Mouse (Mus musculus) stomach, embryonic 16.5 days (tissue): ENCODE data around the gene Nmt1. TPM values are rescaled to one million over a fixed set of nuclear protein-coding genes. Genes with fewer than 3 reads are reported as not detected.

Experiments
- ATAC-seq: fragments of 200-750 bp; cut with Nextera tagmentation; 2 replicates; pipeline ENCODE4 v1.8.0; 2017; ENCODE audit warnings: moderate number of reproducible peaks, moderate TSS enrichment; ENCODE audit not compliant: insufficient read depth, low FRiP score
- H3K27ac ChIP-seq: fragments of 300-500 bp; sonication (generic); 2 replicates; pipeline ENCODE4 v1.5.1; 2014; ENCODE audit warnings: low read length
- H3K27me3 ChIP-seq: fragments of 300-500 bp; sonication (generic); 2 replicates; pipeline ENCODE4 v1.6.1; 2014; ENCODE audit warnings: low read length, control low read depth, mixed read lengths; ENCODE audit not compliant: control insufficient read depth, insufficient read depth
- H3K36me3 ChIP-seq: fragments of 300-500 bp; sonication (generic); 2 replicates; pipeline ENCODE4 v1.6.1; 2014; ENCODE audit warnings: low read length; ENCODE audit not compliant: control insufficient read depth, insufficient read depth
- H3K4me1 ChIP-seq: fragments of 300-500 bp; sonication (generic); 2 replicates; pipeline ENCODE4 v1.6.1; 2014; ENCODE audit warnings: low read length, control low read depth, mixed read lengths; ENCODE audit not compliant: control insufficient read depth, insufficient read depth
- H3K4me2 ChIP-seq: fragments of 300-500 bp; sonication (generic); 2 replicates; pipeline ENCODE4 v1.6.1; 2014; ENCODE audit warnings: low read depth, low read length, mixed read lengths
- H3K4me3 ChIP-seq: fragments of 300-500 bp; sonication (generic); replicated peaks from 2 replicates; pipeline ENCODE4 v1.5.1; 2014; ENCODE audit warnings: mild to moderate bottlenecking, low read length
- H3K9ac ChIP-seq: fragments of 300-500 bp; sonication (generic); 2 replicates; pipeline ENCODE4 v1.6.1; 2014; ENCODE audit warnings: low read length
- H3K9me3 ChIP-seq: fragments of 300-500 bp; sonication (generic); replicated peaks from 2 replicates; pipeline ENCODE4 v1.6.1; 2016; ENCODE audit warnings: low read length, control low read depth; ENCODE audit not compliant: control insufficient read depth
- WGBS: fragments of 180-500 bp; shearing (Covaris S2); extraction: QIAGEN DNeasy Blood & Tissue Kit; methylation state at CpG from one replicate; pipeline ENCODE4 v1.1.7; 2014; 5-methylcytosine and 5-hydroxymethylcytosine counted together
- polyA plus RNA-seq: library from polyadenylated mRNA; unstranded; fragments of >200 nt; fragmentation: Nextera tagmentation; extraction: Ambion mirVana; gene quantifications from 2 replicates; pipeline ENCODE4 v1.2.1, GENCODE M21; 2015

Gene Nmt1
- polyA plus RNA-seq, 1 experiment from 2014 or later = 50.8 TPM

DNA sequence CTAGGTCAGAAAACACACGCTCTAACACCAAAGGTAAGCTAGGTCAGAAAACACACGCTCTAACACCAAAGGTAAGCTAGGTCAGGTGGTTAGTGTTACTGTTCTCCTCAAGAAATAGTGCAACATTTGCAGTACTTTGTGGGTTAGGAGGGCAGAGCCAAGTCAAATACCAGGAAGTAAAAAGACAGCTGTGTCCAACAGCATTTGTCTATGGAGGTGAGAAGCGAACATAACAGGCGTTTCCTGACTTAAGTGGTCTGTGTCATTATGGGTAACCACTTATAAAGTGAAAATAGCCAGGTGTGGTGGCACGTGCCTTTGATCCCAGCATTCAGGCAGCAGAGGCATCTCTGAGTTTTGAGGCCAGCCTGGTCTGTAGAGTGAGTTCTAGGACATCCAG lies 21.6 kb downstream of the Nmt1 start:
- Histone ChIP-seq H3K9me3 (no peaks in the 10 kb centered on the region), H3K4me2 (no peak overlapping the region), H3K27ac (no peak overlapping the region), H3K4me3 (no peak overlapping the region), H3K4me1 (no peaks in the 10 kb centered on the region), H3K27me3 (no peaks in the 10 kb centered on the region), H3K36me3 (peaks cover 17% of the 10 kb centered on the region), H3K9ac (no peak overlapping the region)
- WGBS = 88% methylated on average over 5 of the region's 5 CpGs
- no peak for ATAC-seq

DNA sequence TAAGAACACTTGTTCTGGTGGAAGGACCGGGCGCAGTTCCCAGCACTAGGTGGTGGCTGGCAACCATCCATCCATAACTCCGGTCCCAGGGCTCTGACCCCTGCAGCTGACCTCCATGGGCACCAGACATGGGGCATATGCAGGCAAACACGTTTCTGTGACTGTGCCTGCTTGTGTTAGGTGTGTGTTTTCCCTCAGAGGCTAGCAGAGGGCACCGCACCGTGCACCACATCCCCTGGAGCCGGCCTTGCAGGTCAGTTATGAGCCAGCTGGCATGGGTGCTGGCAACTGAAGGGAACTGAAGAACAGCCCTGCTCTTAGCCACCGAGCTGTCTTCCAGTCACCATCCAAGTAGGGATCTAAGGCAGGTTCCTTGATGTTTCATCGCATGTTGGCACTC lies 22.2 kb downstream of the Nmt1 start:
- Histone ChIP-seq H3K4me3 (no peak overlapping the region), H3K9me3 (no peaks in the 10 kb centered on the region), H3K27ac (no peak overlapping the region), H3K36me3 (peaks cover 15% of the 10 kb centered on the region), H3K9ac (no peak overlapping the region), H3K4me1 (no peaks in the 10 kb centered on the region), H3K4me2 (no peak overlapping the region), H3K27me3 (no peaks in the 10 kb centered on the region)
- no peak for ATAC-seq
- WGBS = 91% methylated on average over 9 of the region's 9 CpGs

DNA sequence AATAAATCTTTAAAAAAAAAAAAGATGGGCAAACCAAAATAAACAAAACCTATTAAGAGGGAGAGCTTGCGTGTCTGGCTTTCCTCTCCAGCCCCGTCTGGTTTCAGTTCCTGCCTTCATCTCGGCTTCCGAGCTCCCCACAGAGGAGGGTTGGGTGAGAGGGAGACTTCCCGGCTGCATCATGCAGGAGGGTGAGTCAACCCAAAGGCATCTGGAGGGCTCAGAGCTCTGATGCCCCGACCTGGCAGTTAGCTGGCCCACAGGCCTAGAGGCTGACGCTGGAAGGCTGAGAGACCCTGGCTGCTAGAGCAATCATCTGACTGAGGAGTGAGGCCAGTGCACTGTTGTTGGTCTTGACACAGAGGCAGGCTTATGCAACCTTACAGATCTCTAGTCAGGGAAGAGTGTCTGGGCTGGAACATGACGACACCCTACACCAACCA lies 23.3 kb downstream of the Nmt1 start:
- Histone ChIP-seq H3K4me1 (no peaks in the 10 kb centered on the region), H3K4me3 (no peak overlapping the region), H3K27me3 (no peaks in the 10 kb centered on the region), H3K9me3 (no peaks in the 10 kb centered on the region), H3K4me2 (no peak overlapping the region), H3K36me3 (peaks cover 23% of the 10 kb centered on the region), H3K27ac (peak overlapping the region; percentile 22; the same call in 1 of the 2 replicates), H3K9ac (no peak overlapping the region)
- 0 out of 2 replicates have a peak, but pooled peaks have one; percentile 53 for ATAC-seq
- WGBS = 48% methylated on average over 8 of the region's 8 CpGs

DNA sequence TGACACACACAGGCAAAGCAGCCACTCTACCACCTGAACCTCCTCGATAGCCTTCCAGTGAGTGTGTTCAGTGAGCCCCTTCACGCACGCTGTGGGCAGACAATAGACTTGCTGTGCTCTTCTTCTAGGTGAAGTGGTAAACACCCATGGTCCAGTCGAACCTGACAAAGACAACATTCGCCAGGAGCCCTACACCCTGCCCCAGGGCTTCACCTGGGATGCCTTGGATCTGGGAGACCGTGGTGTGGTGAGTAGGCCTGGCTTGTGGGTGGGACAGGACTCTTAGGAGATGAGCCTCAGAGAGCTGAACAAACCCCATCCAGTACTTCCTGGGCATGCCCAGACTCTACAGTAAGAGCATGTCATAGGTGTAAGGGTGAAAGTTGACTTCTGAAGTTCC lies 24.1 kb downstream of the Nmt1 start:
- no peaks in the 10 kb centered on the region for H3K27me3 ChIP-seq

DNA sequence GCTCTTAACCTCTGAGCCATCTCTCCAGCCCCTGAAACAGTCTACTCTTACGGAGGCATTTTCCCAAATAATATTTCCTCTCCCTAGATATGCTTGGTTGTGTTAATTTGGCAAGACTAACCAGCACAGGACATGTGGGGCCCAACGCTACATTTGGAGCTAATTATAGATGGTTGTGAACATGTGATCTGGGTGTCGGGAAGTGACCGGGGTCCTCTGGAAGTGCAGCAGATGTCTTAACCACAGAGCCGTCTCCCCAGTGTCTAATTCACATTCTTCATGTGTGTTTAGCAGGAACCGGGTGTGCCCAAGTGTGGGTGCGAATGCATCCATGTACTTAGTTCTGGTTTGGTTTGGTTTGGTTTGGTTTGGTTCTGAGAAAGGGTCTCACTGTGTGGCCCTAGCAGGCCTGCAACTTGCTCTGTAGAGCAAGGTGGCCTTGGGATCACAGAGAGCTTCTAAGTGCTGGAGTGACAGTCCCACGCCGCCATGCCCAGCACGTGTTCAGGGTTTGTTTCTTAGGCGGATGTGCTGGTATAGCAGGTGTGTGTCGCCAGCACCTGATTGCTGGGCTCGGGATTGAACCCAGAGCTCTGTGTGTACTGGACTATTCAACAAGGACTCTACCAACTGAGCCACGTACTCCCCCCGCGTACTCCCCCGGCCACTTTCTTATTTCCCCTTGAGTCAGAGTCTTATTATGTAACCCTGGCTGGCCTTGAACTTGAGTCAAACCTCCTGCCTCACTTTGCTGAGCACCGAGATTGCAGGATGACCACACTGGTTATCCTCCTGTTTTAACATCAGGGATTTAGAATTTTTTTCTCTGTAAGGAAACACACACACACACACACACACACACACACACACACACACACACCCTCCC lies 25.4 kb downstream of the Nmt1 start:
- Histone ChIP-seq H3K27ac (no peak overlapping the region), H3K9me3 (no peaks in the 10 kb centered on the region), H3K4me3 (no peak overlapping the region), H3K4me1 (no peaks in the 10 kb centered on the region), H3K36me3 (peaks cover 23% of the 10 kb centered on the region), H3K27me3 (no peaks in the 10 kb centered on the region), H3K9ac (no peak overlapping the region), H3K4me2 (no peak overlapping the region)
- ATAC-seq = no peak
- 87% methylated on average over 18 of the region's 18 CpGs for WGBS

More for the DNA sequence above, 24.1 kb downstream of the Nmt1 start:
- Histone ChIP-seq H3K4me1 (no peaks in the 10 kb centered on the region), H3K9ac (no peak overlapping the region), H3K9me3 (no peaks in the 10 kb centered on the region), H3K4me3 (no peak overlapping the region), H3K27ac (no peak overlapping the region), H3K4me2 (no peak overlapping the region), H3K36me3 (peaks cover 23% of the 10 kb centered on the region)
- WGBS = 93% methylated on average over 6 of the region's 6 CpGs
- ATAC-seq = no peak

DNA sequence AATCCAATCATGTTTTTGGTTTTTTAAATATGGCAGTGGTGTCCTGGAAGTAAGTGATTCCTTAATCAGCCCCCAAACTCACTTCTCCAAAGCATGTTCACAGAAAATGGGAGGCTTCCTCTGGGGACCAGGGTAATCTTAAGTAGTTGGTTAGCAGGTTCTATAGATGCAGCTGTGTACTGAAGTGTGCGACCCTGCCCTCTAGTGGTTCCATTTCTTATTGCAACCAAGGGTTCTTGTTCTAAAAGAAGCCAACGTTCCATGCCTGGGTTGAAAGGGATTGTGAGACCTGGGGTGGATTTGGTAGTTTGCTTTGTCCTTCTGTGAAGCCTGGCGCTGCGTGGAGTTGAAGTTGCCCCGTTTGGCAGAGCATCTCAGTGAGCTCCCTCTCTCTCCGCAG lies 26.8 kb downstream of the Nmt1 start:
- Histone ChIP-seq H3K4me1 (no peaks in the 10 kb centered on the region), H3K36me3 (peaks cover 28% of the 10 kb centered on the region), H3K9me3 (no peaks in the 10 kb centered on the region), H3K4me2 (no peak overlapping the region), H3K9ac (no peak overlapping the region), H3K27me3 (no peaks in the 10 kb centered on the region), H3K27ac (no peak overlapping the region), H3K4me3 (no peak overlapping the region)
- 50% methylated on average over 6 of the region's 6 CpGs for WGBS
- ATAC-seq = no peak

DNA sequence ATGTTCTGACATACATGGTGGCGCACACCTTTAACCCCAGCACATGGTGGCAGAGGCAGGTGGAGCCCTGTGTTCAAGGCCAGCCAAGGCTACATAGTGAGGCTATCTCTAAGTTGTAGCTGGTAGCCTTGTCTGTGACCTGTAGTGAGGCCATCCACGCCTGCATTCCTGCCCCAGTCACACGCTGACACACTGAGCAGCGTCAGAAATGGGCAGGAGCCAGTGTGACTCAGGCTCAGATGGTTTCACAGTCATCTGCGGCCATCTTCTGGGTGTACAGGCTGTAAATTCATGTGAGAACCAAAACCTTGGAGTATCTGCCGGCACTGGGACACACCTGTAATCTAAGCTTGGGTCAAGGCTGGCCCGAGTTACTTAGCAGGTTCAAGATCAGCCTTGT lies 28.6 kb downstream of the Nmt1 start:
- 98% methylated on average over 7 of the region's 7 CpGs for whole genome bisulfite sequencing
- ATAC-seq = no peak
- no peaks in the 10 kb centered on the region for H3K9me3 ChIP-seq
- no peak overlapping the region for H3K4me3 ChIP-seq
- H3K36me3 ChIP-seq = peaks cover 30% of the 10 kb centered on the region
- no peaks in the 10 kb centered on the region for H3K4me1 ChIP-seq
- H3K27ac ChIP-seq = no peak overlapping the region
- H3K27me3 ChIP-seq = no peaks in the 10 kb centered on the region
- H3K9ac ChIP-seq = no peak overlapping the region
- no peak overlapping the region for H3K4me2 ChIP-seq

DNA sequence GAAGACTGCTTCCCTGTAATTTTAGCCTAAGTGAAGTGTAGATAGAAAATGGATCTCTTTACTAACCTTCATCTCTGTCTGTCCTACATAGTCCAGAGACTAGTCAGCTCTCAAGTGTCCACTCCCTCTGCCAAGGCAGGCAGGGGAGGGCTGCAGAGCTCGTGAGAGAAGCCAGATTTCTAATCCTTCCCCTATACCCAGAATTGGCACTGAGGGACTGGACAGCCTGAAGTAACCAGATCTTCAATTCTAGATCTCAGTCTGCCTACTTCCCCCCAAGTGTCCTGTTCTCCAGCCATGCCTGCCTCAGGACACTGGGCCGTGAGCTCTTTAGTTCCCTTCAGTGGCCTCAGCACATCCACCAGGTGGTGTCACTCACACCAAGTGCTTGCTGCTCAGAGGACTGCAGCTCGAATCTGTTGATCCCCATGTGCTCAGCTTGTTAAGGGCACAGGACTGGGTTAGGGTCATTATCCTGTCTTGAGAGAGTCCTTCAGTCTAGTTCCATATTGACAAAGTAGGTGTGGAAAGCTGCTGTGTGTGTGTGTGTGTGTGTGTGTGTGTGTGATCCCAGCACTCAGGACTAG lies 30.6 kb downstream of the Nmt1 start:
- Histone ChIP-seq H3K27ac (no peak overlapping the region), H3K27me3 (no peaks in the 10 kb centered on the region), H3K9me3 (no peaks in the 10 kb centered on the region), H3K4me1 (no peaks in the 10 kb centered on the region), H3K4me2 (no peak overlapping the region), H3K9ac (no peak overlapping the region), H3K36me3 (peaks cover 29% of the 10 kb centered on the region), H3K4me3 (no peak overlapping the region)
- ATAC-seq = no peak
- WGBS = 68% methylated on average over 3 of the region's 3 CpGs

DNA sequence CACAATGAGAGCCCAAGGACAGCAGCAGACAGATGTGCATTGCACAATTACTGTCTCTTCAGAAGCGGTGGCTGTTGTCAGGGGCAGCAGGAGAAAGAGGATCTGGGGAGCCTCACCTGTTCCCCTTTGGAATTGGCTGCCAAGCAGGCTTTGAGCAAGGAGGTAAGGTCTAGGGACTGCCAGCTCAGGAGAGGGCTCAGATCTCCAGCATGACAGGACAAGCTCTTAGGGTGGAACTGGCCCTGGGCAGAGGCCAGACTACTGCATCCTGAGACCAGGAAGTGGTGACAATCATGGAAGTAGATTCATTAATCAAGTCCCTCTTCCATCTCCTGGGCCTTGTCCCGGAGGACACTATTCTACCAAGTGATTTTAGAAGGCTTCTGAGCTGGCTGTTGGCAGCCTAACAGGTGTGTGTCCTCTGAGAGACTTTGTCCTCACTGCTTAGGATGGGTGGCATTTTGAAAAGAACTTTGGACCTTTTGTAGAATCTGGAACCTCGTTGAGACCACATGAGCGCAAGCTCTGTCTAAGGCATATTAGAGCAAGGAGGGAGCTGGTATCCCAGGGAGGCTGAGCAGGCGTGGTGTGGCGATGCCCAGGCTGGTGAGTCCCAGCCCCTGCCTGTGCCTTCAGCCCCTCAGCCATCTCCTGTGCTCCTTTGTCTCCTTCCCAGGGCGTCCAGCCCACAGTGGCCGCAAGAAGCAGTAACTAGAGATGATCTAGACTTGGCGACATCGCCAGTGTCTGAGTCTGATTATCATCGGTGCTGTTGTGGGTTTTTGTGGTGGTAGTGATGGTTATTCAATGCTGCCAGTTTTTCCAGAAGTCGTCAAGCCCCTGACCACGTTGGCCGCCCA lies 38.4 kb downstream of the Nmt1 start:
- H3K27me3 ChIP-seq = no peaks in the 10 kb centered on the region
- no peaks in the 10 kb centered on the region for H3K4me1 ChIP-seq
- no peaks in the 10 kb centered on the region for H3K9me3 ChIP-seq
- ATAC-seq = no peak
- H3K4me3 ChIP-seq = no peak overlapping the region
- no peak overlapping the region for H3K27ac ChIP-seq
- H3K4me2 ChIP-seq = no peak overlapping the region
- no peak overlapping the region for H3K9ac ChIP-seq
- peaks cover 19% of the 10 kb centered on the region for H3K36me3 ChIP-seq
- 94% methylated on average over 14 of the region's 14 CpGs for WGBS
